Mouse (Mus musculus): ENCODE results near the gene Slc6a12. TPM values are rescaled to one million over a fixed set of nuclear protein-coding genes. Genes with fewer than 3 reads are reported as not detected.
A peak's percentile ranks its signal among the peaks of the same experiment; 100 is the strongest.
"Not testable (repeated sequence)": the region's sequence is repeated elsewhere in the genome, so short reads cannot be mapped to it uniquely, and the experiment has no call there.

The Slc6a12 gene
- polyA plus RNA-seq, 1 experiment from 2014 or later, result 0.66 TPM

- Histone ChIP-seq H3K36me3 (ENCODE audit: control insufficient read depth, insufficient read depth, low read length) (no peaks in the 10 kb centered on the region), H3K9me3 (replicated peaks; ENCODE audit: control insufficient read depth, low read length) (no peaks in the 10 kb centered on the region)
- no peak for ATAC-seq
Measured at GRCm38 (mm10) chr6:121357232-121357631, 14.4 kb downstream of the Slc6a12 start.

GRCm38 (mm10) chr6:121363061-121363460 lies 20.2 kb downstream of the Slc6a12 start:
- WGBS, result 80% methylated on average over 6 of the region's 6 CpGs
- Histone ChIP-seq H3K9me3 (replicated peaks; ENCODE audit: control insufficient read depth, low read length) (no peaks in the 10 kb centered on the region), H3K9ac (ENCODE audit: low read length) (no peak overlapping the region), H3K4me3 (ENCODE audit: low read depth, low read length) (no peak overlapping the region), H3K4me1 (ENCODE audit: control insufficient read depth, insufficient read depth, low read length) (no peaks in the 10 kb centered on the region), H3K4me2 (ENCODE audit: low read length) (no peak overlapping the region), H3K27ac (ENCODE audit: low read depth, low read length) (no peak overlapping the region), H3K36me3 (ENCODE audit: control insufficient read depth, insufficient read depth, low read length) (no peaks in the 10 kb centered on the region), H3K27me3 (replicated peaks; ENCODE audit: control insufficient read depth, insufficient read depth, low read length) (no peaks in the 10 kb centered on the region)
- no peak for ATAC-seq
- no peak for DNase-seq (ENCODE audit: low spot score)

More at GRCm38 (mm10) chr6:121357232-121357631, 14.4 kb downstream of the Slc6a12 start:
- no peak overlapping the region for H3K4me2 ChIP-seq (ENCODE audit: low read length)
- no peak for DNase-seq (ENCODE audit: low spot score)
- H3K4me1 ChIP-seq (ENCODE audit: control insufficient read depth, insufficient read depth, low read length), result no peaks in the 10 kb centered on the region
- H3K9ac ChIP-seq (ENCODE audit: low read length), result no peak overlapping the region
- H3K4me3 ChIP-seq (ENCODE audit: low read depth, low read length), result no peak overlapping the region
- H3K27me3 ChIP-seq (replicated peaks; ENCODE audit: control insufficient read depth, insufficient read depth, low read length), result no peaks in the 10 kb centered on the region
- no peak overlapping the region for H3K27ac ChIP-seq (ENCODE audit: low read depth, low read length)
- 65% methylated on average over 6 of the region's 6 CpGs for WGBS

DNA sequence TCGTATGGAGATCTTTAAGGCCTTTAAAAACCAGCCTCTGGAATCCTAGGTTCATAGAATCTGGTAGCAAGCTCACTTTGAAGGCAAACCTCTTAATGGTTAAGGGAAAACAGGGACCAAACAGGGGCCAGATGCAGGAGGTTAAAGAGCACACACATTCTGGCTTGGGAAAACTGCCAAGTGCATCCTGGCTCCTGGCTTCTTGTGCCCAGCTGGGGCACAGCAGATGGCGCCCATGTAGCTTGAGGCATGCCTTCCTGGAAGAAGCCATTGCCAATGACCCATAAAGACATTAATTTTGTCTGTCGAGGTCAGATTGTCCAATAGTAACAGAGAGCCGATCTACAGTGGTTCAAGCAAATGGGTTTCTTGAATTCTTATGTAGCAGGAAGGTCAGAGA lies 21.1 kb downstream of the Slc6a12 start:
- Histone ChIP-seq H3K4me2 (ENCODE audit: low read length) (no peak overlapping the region), H3K27ac (ENCODE audit: low read depth, low read length) (no peak overlapping the region), H3K4me3 (ENCODE audit: low read depth, low read length) (no peak overlapping the region), H3K9me3 (replicated peaks; ENCODE audit: control insufficient read depth, low read length) (no peaks in the 10 kb centered on the region), H3K4me1 (ENCODE audit: control insufficient read depth, insufficient read depth, low read length) (no peaks in the 10 kb centered on the region), H3K9ac (ENCODE audit: low read length) (no peak overlapping the region), H3K27me3 (replicated peaks; ENCODE audit: control insufficient read depth, insufficient read depth, low read length) (no peaks in the 10 kb centered on the region), H3K36me3 (ENCODE audit: control insufficient read depth, insufficient read depth, low read length) (no peaks in the 10 kb centered on the region)
- 81% methylated on average over 4 of the region's 4 CpGs for WGBS
- DNase-seq (ENCODE audit: low spot score), result peak; percentile 12
- ATAC-seq, result no peak

- H3K4me3 ChIP-seq (ENCODE audit: low read depth, low read length); H3K9ac ChIP-seq (ENCODE audit: low read length); ATAC-seq; H3K4me1 ChIP-seq (ENCODE audit: control insufficient read depth, insufficient read depth, low read length); H3K36me3 ChIP-seq (ENCODE audit: control insufficient read depth, insufficient read depth, low read length); H3K27me3 ChIP-seq (replicated peaks; ENCODE audit: control insufficient read depth, insufficient read depth, low read length); H3K9me3 ChIP-seq (replicated peaks; ENCODE audit: control insufficient read depth, low read length); H3K27ac ChIP-seq (ENCODE audit: low read depth, low read length); H3K4me2 ChIP-seq (ENCODE audit: low read length): not testable (repeated sequence)
- WGBS, result 14% methylated on average over 2 of the region's 2 CpGs
- peak; percentile 37 for DNase-seq (ENCODE audit: low spot score)
Measured at GRCm38 (mm10) chr6:121366537-121366936, 23.7 kb downstream of the Slc6a12 start.

GRCm38 (mm10) chr6:121367099-121367498 lies 24.2 kb downstream of the Slc6a12 start:
- Histone ChIP-seq H3K4me2 (ENCODE audit: low read length) (no peak overlapping the region), H3K9me3 (replicated peaks; ENCODE audit: control insufficient read depth, low read length) (no peaks in the 10 kb centered on the region), H3K9ac (ENCODE audit: low read length) (no peak overlapping the region), H3K36me3 (ENCODE audit: control insufficient read depth, insufficient read depth, low read length) (no peaks in the 10 kb centered on the region), H3K27me3 (replicated peaks; ENCODE audit: control insufficient read depth, insufficient read depth, low read length) (no peaks in the 10 kb centered on the region), H3K4me1 (ENCODE audit: control insufficient read depth, insufficient read depth, low read length) (no peaks in the 10 kb centered on the region), H3K27ac (ENCODE audit: low read depth, low read length) (no peak overlapping the region), H3K4me3 (ENCODE audit: low read depth, low read length) (no peak overlapping the region)
- 75% methylated on average over 3 of the region's 3 CpGs for WGBS
- ATAC-seq, result no peak
- no peak for DNase-seq (ENCODE audit: low spot score)

DNA sequence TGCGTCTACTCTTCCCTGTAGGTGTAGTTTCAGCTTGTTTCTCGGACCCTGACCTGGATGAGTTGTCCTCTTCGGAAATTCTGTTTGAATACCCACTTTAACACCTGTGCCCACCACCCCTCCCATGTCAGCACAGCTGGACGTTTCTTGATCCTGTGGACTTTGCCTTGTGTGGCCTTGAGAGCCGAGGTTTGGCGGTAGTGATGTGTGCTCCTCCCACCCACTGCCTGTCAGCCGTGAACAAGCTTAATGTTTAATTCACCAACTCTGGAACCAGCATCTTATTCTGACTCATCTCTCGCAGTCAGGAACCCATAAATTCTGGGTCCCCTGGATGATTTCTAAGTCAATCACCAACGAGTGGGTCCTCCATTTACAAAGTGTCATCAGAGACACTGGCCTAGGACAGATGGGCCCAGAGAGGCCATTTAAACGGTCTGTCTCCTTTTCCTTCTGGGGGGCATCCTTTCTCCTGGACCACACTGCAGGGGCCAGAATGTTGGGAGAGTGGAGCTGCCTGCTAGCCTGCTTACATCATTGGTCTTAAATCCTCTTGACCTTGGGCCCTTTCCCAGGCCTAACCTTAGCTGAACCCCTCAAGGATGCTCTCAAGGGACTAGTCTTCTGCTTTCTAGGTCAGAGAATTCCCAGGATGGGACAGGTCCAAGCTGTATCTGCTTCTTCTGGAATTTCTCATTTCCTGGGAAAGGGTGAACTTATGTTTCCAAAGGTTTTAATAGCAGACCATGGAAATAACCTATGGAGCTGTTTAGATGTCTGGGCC lies 28.5 kb downstream of the Slc6a12 start:
- no peaks in the 10 kb centered on the region for H3K27me3 ChIP-seq (replicated peaks; ENCODE audit: control insufficient read depth, insufficient read depth, low read length)
- no peaks in the 10 kb centered on the region for H3K9me3 ChIP-seq (replicated peaks; ENCODE audit: control insufficient read depth, low read length)
- WGBS, result 79% methylated on average over 10 of the region's 10 CpGs
- DNase-seq (ENCODE audit: low spot score), result no peak
- no peak overlapping the region for H3K9ac ChIP-seq (ENCODE audit: low read length)
- no peak overlapping the region for H3K4me3 ChIP-seq (ENCODE audit: low read depth, low read length)
- no peaks in the 10 kb centered on the region for H3K36me3 ChIP-seq (ENCODE audit: control insufficient read depth, insufficient read depth, low read length)
- no peak for ATAC-seq
- H3K27ac ChIP-seq (ENCODE audit: low read depth, low read length), result no peak overlapping the region
- H3K4me1 ChIP-seq (ENCODE audit: control insufficient read depth, insufficient read depth, low read length), result no peaks in the 10 kb centered on the region
- no peak overlapping the region for H3K4me2 ChIP-seq (ENCODE audit: low read length)

- DNase-seq (ENCODE audit: low spot score), result no peak
- no peak overlapping the region for H3K9ac ChIP-seq (ENCODE audit: low read length)
- H3K27me3 ChIP-seq (replicated peaks; ENCODE audit: control insufficient read depth, insufficient read depth, low read length), result no peaks in the 10 kb centered on the region
- ATAC-seq, result no peak
- WGBS, result 85% methylated on average over 12 of the region's 12 CpGs
- H3K27ac ChIP-seq (ENCODE audit: low read depth, low read length), result no peak overlapping the region
- no peak overlapping the region for H3K4me3 ChIP-seq (ENCODE audit: low read depth, low read length)
- no peaks in the 10 kb centered on the region for H3K36me3 ChIP-seq (ENCODE audit: control insufficient read depth, insufficient read depth, low read length)
- no peaks in the 10 kb centered on the region for H3K9me3 ChIP-seq (replicated peaks; ENCODE audit: control insufficient read depth, low read length)
- H3K4me2 ChIP-seq (ENCODE audit: low read length), result no peak overlapping the region
- no peaks in the 10 kb centered on the region for H3K4me1 ChIP-seq (ENCODE audit: control insufficient read depth, insufficient read depth, low read length)
Measured at GRCm38 (mm10) chr6:121376159-121376558, 33.3 kb downstream of the Slc6a12 start.

- no peak overlapping the region for H3K27ac ChIP-seq (ENCODE audit: low read depth, low read length)
- no peak overlapping the region for H3K4me3 ChIP-seq (ENCODE audit: low read depth, low read length)
- H3K4me1 ChIP-seq (ENCODE audit: control insufficient read depth, insufficient read depth, low read length), result no peaks in the 10 kb centered on the region
- no peak overlapping the region for H3K9ac ChIP-seq (ENCODE audit: low read length)
- WGBS, result 56% methylated on average over 4 of the region's 4 CpGs
- ATAC-seq, result no peak
- no peaks in the 10 kb centered on the region for H3K9me3 ChIP-seq (replicated peaks; ENCODE audit: control insufficient read depth, low read length)
- no peaks in the 10 kb centered on the region for H3K27me3 ChIP-seq (replicated peaks; ENCODE audit: control insufficient read depth, insufficient read depth, low read length)
- no peak overlapping the region for H3K4me2 ChIP-seq (ENCODE audit: low read length)
- no peak for DNase-seq (ENCODE audit: low spot score)
- H3K36me3 ChIP-seq (ENCODE audit: control insufficient read depth, insufficient read depth, low read length), result no peaks in the 10 kb centered on the region
Measured at GRCm38 (mm10) chr6:121378256-121378655, 35.4 kb downstream of the Slc6a12 start.

DNA sequence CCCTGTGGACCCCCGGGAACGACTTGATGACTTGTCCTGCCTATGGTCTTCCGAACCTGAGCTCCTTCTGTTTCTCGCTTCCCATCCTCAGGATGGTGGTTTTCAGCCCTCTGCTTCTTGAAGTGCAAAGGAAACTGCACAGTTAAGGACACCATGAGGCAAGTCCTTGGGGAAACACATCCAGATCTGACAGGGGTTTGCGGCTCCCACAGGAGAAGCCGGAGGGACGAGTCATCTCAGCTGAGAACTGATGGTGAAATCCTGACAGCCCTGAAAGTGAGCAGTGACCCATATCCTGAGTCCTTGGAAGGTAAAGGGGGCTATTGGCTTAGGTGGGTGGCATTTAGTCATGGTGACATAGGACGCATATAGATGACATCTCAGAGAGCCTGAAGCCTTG lies 37.7 kb downstream of the Slc6a12 start:
- no peak for DNase-seq (ENCODE audit: low spot score)
- WGBS, result 87% methylated on average over 8 of the region's 8 CpGs
- H3K9ac ChIP-seq (ENCODE audit: low read length), result no peak overlapping the region
- no peaks in the 10 kb centered on the region for H3K4me1 ChIP-seq (ENCODE audit: control insufficient read depth, insufficient read depth, low read length)
- no peak overlapping the region for H3K4me3 ChIP-seq (ENCODE audit: low read depth, low read length)
- H3K9me3 ChIP-seq (replicated peaks; ENCODE audit: control insufficient read depth, low read length), result no peaks in the 10 kb centered on the region
- H3K27me3 ChIP-seq (replicated peaks; ENCODE audit: control insufficient read depth, insufficient read depth, low read length), result no peaks in the 10 kb centered on the region
- H3K4me2 ChIP-seq (ENCODE audit: low read length), result no peak overlapping the region
- H3K36me3 ChIP-seq (ENCODE audit: control insufficient read depth, insufficient read depth, low read length), result no peaks in the 10 kb centered on the region
- no peak for ATAC-seq
- no peak overlapping the region for H3K27ac ChIP-seq (ENCODE audit: low read depth, low read length)

Data from forebrain, embryonic 14.5 days (tissue).